Mouse (Mus musculus) lung, embryonic 15.5 days (tissue): ENCODE measurements around the gene Scamp4. TPM values are rescaled to one million over a fixed set of nuclear protein-coding genes. Genes with fewer than 3 reads are reported as not detected.
A peak's percentile ranks its signal among the peaks of the same experiment; 100 is the strongest.
"Not testable (repeated sequence)": the region's sequence is repeated elsewhere in the genome, so short reads cannot be mapped to it uniquely, and the experiment has no call there.

Experiments
- ATAC-seq: fragments of 200-750 bp; cut with Nextera tagmentation; 2 replicates; pipeline ENCODE4 v1.8.0; 2017; ENCODE audit warnings: moderate number of reproducible peaks, borderline replicate concordance; ENCODE audit not compliant: low FRiP score, low TSS enrichment; ENCODE audit errors: extremely low read depth
- H3K27ac ChIP-seq: fragments of 300-500 bp; sonication (generic); 2 replicates; pipeline ENCODE4 v1.5.1; 2015; ENCODE audit warnings: moderate library complexity, mild to moderate bottlenecking, inconsistent platforms
- H3K27me3 ChIP-seq: fragments of 300-500 bp; sonication (generic); 2 replicates; pipeline ENCODE4 v1.6.1; 2015; ENCODE audit warnings: inconsistent platforms
- H3K36me3 ChIP-seq: fragments of 300-500 bp; sonication (generic); 2 replicates; pipeline ENCODE4 v1.6.1; 2015; ENCODE audit warnings: inconsistent platforms
- H3K4me1 ChIP-seq: fragments of 300-500 bp; sonication (generic); 2 replicates; pipeline ENCODE4 v1.6.1; 2015; ENCODE audit warnings: inconsistent platforms
- H3K4me2 ChIP-seq: fragments of 300-500 bp; sonication (generic); 2 replicates; pipeline ENCODE4 v1.6.1; 2015; ENCODE audit warnings: inconsistent platforms, mild to moderate bottlenecking, moderate library complexity
- H3K4me3 ChIP-seq: fragments of 300-500 bp; sonication (generic); 2 replicates; pipeline ENCODE4 v1.5.1; 2015; ENCODE audit warnings: mild to moderate bottlenecking, inconsistent platforms
- H3K9ac ChIP-seq: fragments of 300-500 bp; sonication (generic); 2 replicates; pipeline ENCODE4 v1.6.1; 2015; ENCODE audit warnings: inconsistent platforms
- H3K9me3 ChIP-seq: fragments of 300-500 bp; sonication (generic); 2 replicates; pipeline ENCODE4 v1.6.1; 2016; ENCODE audit warnings: inconsistent platforms
- WGBS: fragments of 180-500 bp; shearing (Covaris S2); methylation state at CpG from one replicate; pipeline ENCODE4 v1.1.7; 2015; 5-methylcytosine and 5-hydroxymethylcytosine counted together
- polyA plus RNA-seq: library from polyadenylated mRNA; unstranded; fragments of >200 nt; fragmentation: Nextera tagmentation; extraction: Ambion mirVana; gene quantifications from 2 replicates; pipeline ENCODE4 v1.2.1, GENCODE M21; 2015

The Scamp4 gene
- polyA plus RNA-seq, 1 experiment from 2014 or later: 84.8 TPM

- Histone ChIP-seq H3K4me2 (no peak overlapping the region), H3K27me3 (no peaks in the 10 kb centered on the region), H3K4me1 (no peaks in the 10 kb centered on the region), H3K36me3 (peaks cover 62% of the 10 kb centered on the region), H3K4me3 (no peak overlapping the region), H3K9me3 (no peaks in the 10 kb centered on the region), H3K9ac (no peak overlapping the region), H3K27ac (no peak overlapping the region)
- no peak for ATAC-seq
- 77% methylated on average over 6 of the region's 6 CpGs for WGBS
Measured at GRCm38 (mm10) chr10:80635345-80635744, 32.7 kb downstream of the Scamp4 start.

- Histone ChIP-seq H3K4me2 (no peak overlapping the region), H3K4me3 (no peak overlapping the region), H3K9ac (no peak overlapping the region), H3K4me1 (0 out of 2 replicates have a peak, but pooled peaks cover 3% of the 10 kb centered on the region), H3K27me3 (no peaks in the 10 kb centered on the region), H3K27ac (no peak overlapping the region), H3K9me3 (no peaks in the 10 kb centered on the region), H3K36me3 (peaks cover 60% of the 10 kb centered on the region)
- WGBS: 88% methylated on average over 10 of the region's 10 CpGs
- ATAC-seq: no peak
Measured at GRCm38 (mm10) chr10:80646936-80647335, 44.3 kb downstream of the Scamp4 start.

- not testable (repeated sequence) for H3K4me2 ChIP-seq, H3K27me3 ChIP-seq, H3K4me3 ChIP-seq, H3K27ac ChIP-seq, H3K9me3 ChIP-seq, H3K4me1 ChIP-seq, H3K9ac ChIP-seq, ATAC-seq
- WGBS: 86% methylated on average over 6 of the region's 6 CpGs
- H3K36me3 ChIP-seq: peaks cover 32% of the 10 kb centered on the region
Measured at GRCm38 (mm10) chr10:80649910-80650309, 47.2 kb downstream of the Scamp4 start.

GRCm38 (mm10) chr10:80650392-80650791 is 47.7 kb downstream of the Scamp4 start:
- H3K4me3 ChIP-seq: no peak overlapping the region
- no peak overlapping the region for H3K4me2 ChIP-seq
- no peaks in the 10 kb centered on the region for H3K27me3 ChIP-seq
- WGBS: 90% methylated on average over 10 of the region's 10 CpGs
- no peaks in the 10 kb centered on the region for H3K9me3 ChIP-seq
- peaks cover 13% of the 10 kb centered on the region for H3K4me1 ChIP-seq
- peaks cover 27% of the 10 kb centered on the region for H3K36me3 ChIP-seq
- no peak overlapping the region for H3K27ac ChIP-seq
- no peak overlapping the region for H3K9ac ChIP-seq
- ATAC-seq: no peak

- peaks cover 23% of the 10 kb centered on the region for H3K4me1 ChIP-seq
- H3K27me3 ChIP-seq: no peaks in the 10 kb centered on the region
- WGBS: 79% methylated on average over 6 of the region's 6 CpGs
- H3K4me3 ChIP-seq: no peak overlapping the region
- H3K9ac ChIP-seq: no peak overlapping the region
- no peak overlapping the region for H3K4me2 ChIP-seq
- no peak for ATAC-seq
- H3K9me3 ChIP-seq: no peaks in the 10 kb centered on the region
- H3K36me3 ChIP-seq: peaks cover 5% of the 10 kb centered on the region; the same call in 1 of the 2 replicates
- no peak overlapping the region for H3K27ac ChIP-seq
Measured at GRCm38 (mm10) chr10:80653156-80653720, 50.6 kb downstream of the Scamp4 start.

DNA sequence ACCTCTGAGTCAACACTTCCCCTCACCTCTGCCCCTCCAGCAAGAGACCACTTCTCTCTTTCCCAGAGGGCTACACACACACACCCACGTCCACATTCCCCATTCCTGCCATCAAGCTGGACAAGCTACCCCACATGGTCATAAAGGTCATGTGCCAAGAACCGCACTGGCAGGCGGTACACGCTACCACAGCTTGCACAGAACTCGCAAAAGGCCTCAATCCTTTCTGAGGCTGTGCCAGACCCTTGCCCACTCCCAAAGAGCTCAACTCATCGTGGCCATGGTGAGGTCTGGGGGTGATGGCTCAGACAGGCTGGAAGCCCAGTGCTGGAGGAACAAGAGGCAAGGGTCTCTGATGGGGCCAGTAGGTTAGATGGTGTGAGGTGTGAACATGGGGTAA is 52.2 kb downstream of the Scamp4 start:
- ATAC-seq: no peak
- Histone ChIP-seq H3K36me3 (no peaks in the 10 kb centered on the region), H3K27ac (no peak overlapping the region), H3K9ac (peak overlapping the region; percentile 94; the same call in 1 of the 2 replicates), H3K4me2 (peak overlapping the region; percentile 85), H3K9me3 (no peaks in the 10 kb centered on the region), H3K4me3 (peak overlapping the region; percentile 94), H3K4me1 (peaks cover 26% of the 10 kb centered on the region), H3K27me3 (no peaks in the 10 kb centered on the region)
- 77% methylated on average over 6 of the region's 6 CpGs for WGBS

DNA sequence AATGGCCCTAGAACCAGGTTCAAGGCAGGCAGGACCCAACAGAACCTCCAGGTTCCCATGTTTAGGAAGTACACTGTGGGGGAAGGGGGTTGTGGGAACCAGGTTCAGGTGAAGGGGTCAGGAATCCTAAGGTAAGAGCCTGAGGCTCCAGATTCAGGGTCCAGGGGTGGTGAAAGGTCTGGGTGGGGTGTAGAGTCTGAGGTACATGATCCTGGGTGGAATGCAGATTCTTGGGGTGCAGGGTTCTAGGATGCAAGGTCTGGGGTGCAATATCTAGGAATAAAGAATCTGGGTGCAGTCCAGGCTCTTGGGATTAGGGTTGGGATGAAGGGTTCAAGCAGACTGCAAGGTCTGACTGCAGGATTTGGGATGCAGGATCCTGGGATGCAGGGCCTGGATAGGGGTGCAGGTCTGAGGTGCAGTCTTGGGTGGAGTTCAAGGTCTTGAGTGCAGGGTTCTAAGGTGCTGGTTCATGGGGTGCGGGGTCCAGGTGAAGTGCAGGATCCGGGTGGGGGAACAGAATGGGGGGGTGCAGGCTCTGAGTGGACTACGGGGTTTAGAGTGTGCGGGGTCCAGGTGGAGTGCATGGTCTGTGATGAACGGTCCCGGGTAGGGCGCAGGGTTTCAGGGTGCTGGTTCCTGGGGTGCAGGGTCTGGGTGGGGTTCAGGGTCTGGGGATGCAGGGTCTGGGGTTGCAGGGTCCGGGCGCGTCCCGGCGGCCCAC is 52.9 kb downstream of the Scamp4 start:
- peak; percentile 58 for ATAC-seq

GRCm38 (mm10) chr10:80656130-80656862 is 53.6 kb downstream of the Scamp4 start:
- peak overlapping the region; percentile 94 for H3K9ac ChIP-seq
- ATAC-seq: peak; percentile 87
- no peaks in the 10 kb centered on the region for H3K9me3 ChIP-seq
- peak overlapping the region; percentile 94 for H3K4me3 ChIP-seq
- peak overlapping the region; percentile 85 for H3K4me2 ChIP-seq
- H3K27me3 ChIP-seq: no peaks in the 10 kb centered on the region
- under 1% methylated on average over 65 of the region's 72 CpGs for WGBS
- peaks cover 29% of the 10 kb centered on the region for H3K4me1 ChIP-seq
- peak overlapping the region; percentile 95 for H3K27ac ChIP-seq
- H3K36me3 ChIP-seq: no peaks in the 10 kb centered on the region

More for the DNA sequence above, 52.9 kb downstream of the Scamp4 start:
- Histone ChIP-seq H3K4me2 (peak overlapping the region; percentile 85), H3K4me3 (peak overlapping the region; percentile 94), H3K36me3 (no peaks in the 10 kb centered on the region), H3K27ac (peak overlapping the region; percentile 79), H3K4me1 (peaks cover 26% of the 10 kb centered on the region), H3K9ac (peak overlapping the region; percentile 94), H3K9me3 (no peaks in the 10 kb centered on the region), H3K27me3 (no peaks in the 10 kb centered on the region)
- WGBS: under 1% methylated on average over 12 of the region's 12 CpGs

DNA sequence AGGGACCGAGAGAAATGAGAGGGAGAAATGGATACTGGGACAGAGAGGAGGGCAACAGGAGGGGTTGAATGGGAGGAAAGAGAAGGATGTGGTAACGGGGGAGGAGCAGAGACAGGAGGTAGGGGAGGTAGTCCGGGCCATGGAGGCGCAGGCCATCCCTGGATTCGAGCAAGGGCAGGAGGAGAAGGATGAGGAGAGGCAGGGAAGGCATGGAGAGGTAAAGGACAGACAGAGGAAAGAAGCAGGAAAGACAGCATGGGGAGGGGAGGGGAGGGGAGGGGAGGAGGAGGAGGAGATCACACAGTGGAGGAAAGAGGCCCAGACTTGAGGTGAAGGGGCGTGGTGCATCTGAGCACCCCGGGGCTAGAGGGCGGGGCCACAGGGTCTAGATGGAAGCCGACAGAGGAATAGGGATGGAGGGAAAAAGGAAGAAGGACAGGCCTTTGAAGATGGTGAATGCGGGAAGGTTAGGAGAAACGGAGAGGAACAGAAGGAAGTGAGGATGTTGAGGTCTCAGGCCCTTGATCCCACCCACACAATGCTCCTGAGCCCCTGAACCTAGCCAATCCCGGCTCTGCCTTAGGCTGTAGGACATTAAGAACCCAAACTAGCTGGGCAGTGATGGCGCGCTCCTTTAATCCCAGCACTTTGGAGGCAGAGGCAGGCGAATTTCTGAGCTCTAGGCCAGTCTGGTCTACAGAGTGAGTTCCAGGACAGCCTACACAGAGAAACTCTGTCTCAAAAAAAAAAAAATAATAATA is 54.4 kb downstream of the Scamp4 start, which contains the start of gene Btbd2:
Btbd2 (minus strand) TSS at position 209 of the 761 bp plus-strand sequence.
- H3K4me3 ChIP-seq: peak within 1 kb of the TSS; percentile 94
- peak within 1 kb of the TSS; percentile 94 for H3K9ac ChIP-seq
- H3K4me2 ChIP-seq: peak within 1 kb of the TSS; percentile 85
- no peaks in the 10 kb centered on the region for H3K27me3 ChIP-seq
- H3K9me3 ChIP-seq: no peaks in the 10 kb centered on the region
- H3K27ac ChIP-seq: peak within 1 kb of the TSS; percentile 95
- no peaks in the 10 kb centered on the region for H3K36me3 ChIP-seq
- 18% methylated on average over 15 of the region's 15 CpGs for WGBS
- H3K4me1 ChIP-seq: peaks cover 31% of the 10 kb centered on the region
- ATAC-seq: no peak; the same call in 1 of the 2 replicates

- Histone ChIP-seq H3K9me3 (no peaks in the 10 kb centered on the region), H3K4me3 (no peak overlapping the region), H3K9ac (no peak overlapping the region), H3K4me1 (peaks cover 35% of the 10 kb centered on the region), H3K27ac (0 out of 2 replicates have a peak overlapping the region, but pooled peaks have one; percentile 11), H3K4me2 (no peak overlapping the region), H3K36me3 (no peaks in the 10 kb centered on the region), H3K27me3 (no peaks in the 10 kb centered on the region)
- ATAC-seq: no peak
- 83% methylated on average over 14 of the region's 14 CpGs for WGBS
Measured at GRCm38 (mm10) chr10:80658194-80658840, 55.6 kb downstream of the Scamp4 start.

- no peak overlapping the region for H3K4me3 ChIP-seq
- H3K9me3 ChIP-seq: no peaks in the 10 kb centered on the region
- H3K9ac ChIP-seq: no peak overlapping the region
- H3K27me3 ChIP-seq: no peaks in the 10 kb centered on the region
- no peak for ATAC-seq
- H3K4me1 ChIP-seq: peaks cover 40% of the 10 kb centered on the region
- peak overlapping the region; percentile 11; the same call in 1 of the 2 replicates for H3K27ac ChIP-seq
- 57% methylated on average over 4 of the region's 4 CpGs for WGBS
- H3K4me2 ChIP-seq: peak overlapping the region; percentile 44
- H3K36me3 ChIP-seq: no peaks in the 10 kb centered on the region
Measured at GRCm38 (mm10) chr10:80658841-80659202, 56.1 kb downstream of the Scamp4 start.
